Mouse (Mus musculus) heart, postnatal 0 days (tissue): ENCODE data around the gene Hist2h2aa2. TPM values are rescaled to one million over a fixed set of nuclear protein-coding genes. Genes with fewer than 3 reads are reported as not detected.

Source experiments
- ATAC-seq: fragments of 200-750 bp; cut with Nextera tagmentation; 2 replicates; pipeline ENCODE4 v1.8.0; 2017; ENCODE audit warnings: low read depth, moderate number of reproducible peaks, moderate library complexity; ENCODE audit not compliant: insufficient read depth
- DNase-seq: peaks from one replicate; pipeline ENCODE4 v3.0.0-alpha.2; 2016; ENCODE audit warnings: low spot score
- H3K27ac ChIP-seq: fragments of 300-500 bp; sonication (generic); 2 replicates; pipeline ENCODE4 v1.5.1; 2014; ENCODE audit warnings: low read depth, mild to moderate bottlenecking
- H3K27me3 ChIP-seq: fragments of 300-500 bp; sonication (generic); 2 replicates; pipeline ENCODE4 v1.6.1; 2014; ENCODE audit warnings: low read length, mixed read lengths; ENCODE audit not compliant: control insufficient read depth, insufficient read depth
- H3K36me3 ChIP-seq: fragments of 300-500 bp; sonication (generic); replicated peaks from 2 replicates; pipeline ENCODE4 v1.6.1; 2014; ENCODE audit warnings: low read length, mixed read lengths; ENCODE audit not compliant: control insufficient read depth, insufficient read depth
- H3K4me1 ChIP-seq: fragments of 300-500 bp; sonication (generic); 2 replicates; pipeline ENCODE4 v1.6.1; 2014; ENCODE audit warnings: antibody characterized with exemption; ENCODE audit not compliant: control insufficient read depth, insufficient read depth
- H3K4me2 ChIP-seq: fragments of 300-500 bp; sonication (generic); 2 replicates; pipeline ENCODE4 v1.6.1; 2014; ENCODE audit warnings: low read depth, mild to moderate bottlenecking, low read length, moderate library complexity
- H3K4me3 ChIP-seq: fragments of 300-500 bp; sonication (generic); 2 replicates; pipeline ENCODE4 v1.5.1; 2014; ENCODE audit warnings: low read depth, low read length
- H3K9ac ChIP-seq: fragments of 300-500 bp; sonication (generic); replicated peaks from 2 replicates; pipeline ENCODE4 v1.6.1; 2014; ENCODE audit warnings: low read depth, low read length, mixed read lengths
- H3K9me3 ChIP-seq: fragments of 300-500 bp; sonication (generic); replicated peaks from 2 replicates; pipeline ENCODE4 v1.6.1; 2016; ENCODE audit warnings: low read length; ENCODE audit not compliant: control insufficient read depth
- CTCF ChIP-seq: IDR thresholded peaks from 2 replicates; pipeline ENCODE4 v1.5.1; 2016; ENCODE audit warnings: antibody characterized with exemption, control low read depth, low read depth
- EP300 ChIP-seq: IDR thresholded peaks from 2 replicates; pipeline ENCODE4 v1.6.1; 2016; ENCODE audit warnings: antibody characterized with exemption, low read depth
- WGBS: fragments of 180-500 bp; shearing (Covaris S2); extraction: QIAGEN DNeasy Blood & Tissue Kit; methylation state at CpG from one replicate; pipeline ENCODE4 v1.1.7; 2014; 5-methylcytosine and 5-hydroxymethylcytosine counted together
- polyA plus RNA-seq: library from polyadenylated mRNA; unstranded; fragments of >200 nt; fragmentation: Nextera tagmentation; extraction: Ambion mirVana; gene quantifications from 2 replicates; pipeline ENCODE4 v1.2.1, GENCODE M21; 2015
- total RNA-seq: library from RNA; depleted of rRNA; stranded (reverse); fragments of >200 nt; gene quantifications from 2 replicates; pipeline ENCODE4 v1.2.3, GENCODE M21; 2014; ENCODE audit warnings: low replicate concordance

The Hist2h2aa2 gene
- total and polyA plus RNA-seq, 2 experiments from 2014 or later = 101 to 1,879 TPM

GRCm38 (mm10) chr3:96236834-96237334 is 3.2 kb downstream of the Hist2h2aa2 start:
- peak overlapping the region; percentile 36; the same call in 1 of the 2 replicates for H3K9ac ChIP-seq
- peaks cover 16% of the 10 kb centered on the region for H3K4me1 ChIP-seq
- H3K4me2 ChIP-seq = peak overlapping the region; percentile 53
- DNase-seq = no peak
- 81% methylated on average over 4 of the region's 4 CpGs for WGBS
- H3K36me3 ChIP-seq = no peaks in the 10 kb centered on the region
- no peak for TF ChIP-seq EP300
- TF ChIP-seq CTCF = no peak
- H3K9me3 ChIP-seq = no peaks in the 10 kb centered on the region
- 0 out of 2 replicates have a peak overlapping the region, but pooled peaks have one; percentile 16 for H3K27ac ChIP-seq
- H3K4me3 ChIP-seq = peak overlapping the region; percentile 40
- ATAC-seq = no peak
- no peaks in the 10 kb centered on the region for H3K27me3 ChIP-seq

GRCm38 (mm10) chr3:96235836-96236235 is 4.2 kb downstream of the Hist2h2aa2 start:
- Histone ChIP-seq H3K9ac (no peak overlapping the region), H3K27me3 (no peaks in the 10 kb centered on the region), H3K4me3 (no peak overlapping the region), H3K9me3 (no peaks in the 10 kb centered on the region), H3K4me2 (no peak overlapping the region), H3K36me3 (no peaks in the 10 kb centered on the region), H3K4me1 (peaks cover 12% of the 10 kb centered on the region), H3K27ac (no peak overlapping the region)
- WGBS = 57% methylated on average over 3 of the region's 3 CpGs
- TF ChIP-seq EP300 = no peak
- TF ChIP-seq CTCF = no peak
- no peak for ATAC-seq
- DNase-seq = no peak

GRCm38 (mm10) chr3:96234914-96235313 is 5.2 kb downstream of the Hist2h2aa2 start:
- 85% methylated on average over 2 of the region's 2 CpGs for WGBS
- H3K9me3 ChIP-seq = no peaks in the 10 kb centered on the region
- no peak overlapping the region for H3K27ac ChIP-seq
- ATAC-seq (no peak), DNase-seq (no peak)
- H3K4me1 ChIP-seq = peaks cover 10% of the 10 kb centered on the region; the same call in 1 of the 2 replicates
- no peak overlapping the region for H3K4me3 ChIP-seq
- H3K27me3 ChIP-seq = no peaks in the 10 kb centered on the region
- no peak for TF ChIP-seq CTCF
- no peak for TF ChIP-seq EP300
- H3K36me3 ChIP-seq = no peaks in the 10 kb centered on the region
- H3K4me2 ChIP-seq = no peak overlapping the region
- no peak overlapping the region for H3K9ac ChIP-seq

GRCm38 (mm10) chr3:96231758-96232120 is 8.3 kb downstream of the Hist2h2aa2 start:
- no peaks in the 10 kb centered on the region for H3K36me3 ChIP-seq
- no peak for TF ChIP-seq EP300
- no peak for TF ChIP-seq CTCF
- DNase-seq (no peak), ATAC-seq (no peak)
- no peaks in the 10 kb centered on the region for H3K9me3 ChIP-seq
- H3K4me1 ChIP-seq = no peaks in the 10 kb centered on the region
- no peak overlapping the region for H3K27ac ChIP-seq
- H3K27me3 ChIP-seq = no peaks in the 10 kb centered on the region
- H3K4me3 ChIP-seq = no peak overlapping the region
- H3K4me2 ChIP-seq = no peak overlapping the region
- no peak overlapping the region for H3K9ac ChIP-seq
- WGBS = 30% methylated on average over 2 of the region's 2 CpGs

- no peak overlapping the region for H3K9ac ChIP-seq
- H3K9me3 ChIP-seq = no peaks in the 10 kb centered on the region
- no peak overlapping the region for H3K4me3 ChIP-seq
- ATAC-seq (0 out of 2 replicates have a peak, but pooled peaks have one; percentile 22), DNase-seq (no peak)
- no peaks in the 10 kb centered on the region for H3K36me3 ChIP-seq
- no peak for TF ChIP-seq EP300
- TF ChIP-seq CTCF = no peak
- no peak overlapping the region for H3K27ac ChIP-seq
- H3K4me2 ChIP-seq = no peak overlapping the region
- no peaks in the 10 kb centered on the region for H3K4me1 ChIP-seq
- H3K27me3 ChIP-seq = no peaks in the 10 kb centered on the region
- 57% methylated on average over 4 of the region's 4 CpGs for WGBS
Measured at GRCm38 (mm10) chr3:96230910-96231757, 8.9 kb downstream of the Hist2h2aa2 start.
